Mouse (Mus musculus) midbrain, embryonic 10.5 days (tissue): ENCODE data around the gene Gm648. TPM values are rescaled to one million over a fixed set of nuclear protein-coding genes. Genes with fewer than 3 reads are reported as not detected.
"Not testable (repeated sequence)": the region's sequence is repeated elsewhere in the genome, so short reads cannot be mapped to it uniquely, and the experiment has no call there.

Source experiments
- DNase-seq: peaks from one replicate; pipeline ENCODE4 v3.0.0-alpha.2; 2017; ENCODE audit warnings: low spot score
- H3K27ac ChIP-seq: fragments of 300-500 bp; sonication (generic); replicated peaks from 2 replicates; pipeline ENCODE4 v1.5.1; 2016; ENCODE audit warnings: mild to moderate bottlenecking
- H3K27me3 ChIP-seq: fragments of 300-500 bp; sonication (generic); 2 replicates; pipeline ENCODE4 v1.6.1; 2016; ENCODE audit warnings: low read depth, mild to moderate bottlenecking; ENCODE audit not compliant: poor library complexity, severe bottlenecking
- H3K36me3 ChIP-seq: fragments of 300-500 bp; sonication (generic); 2 replicates; pipeline ENCODE4 v1.6.1; 2016; ENCODE audit warnings: mild to moderate bottlenecking, moderate library complexity
- H3K4me1 ChIP-seq: fragments of 300-500 bp; sonication (generic); 2 replicates; pipeline ENCODE4 v1.6.1; 2016
- H3K4me3 ChIP-seq: fragments of 300-500 bp; sonication (generic); 2 replicates; pipeline ENCODE4 v1.5.1; 2016; ENCODE audit warnings: mild to moderate bottlenecking, moderate library complexity
- H3K9me3 ChIP-seq: fragments of 300-500 bp; sonication (generic); replicated peaks from 2 replicates; pipeline ENCODE4 v1.6.1; 2016; ENCODE audit warnings: mild to moderate bottlenecking
- WGBS: fragments of 180-500 bp; shearing (Covaris S2); methylation state at CpG from one replicate; pipeline ENCODE4 v1.1.7; 2016; 5-methylcytosine and 5-hydroxymethylcytosine counted together
- microRNA-seq: library from miRNA; unstranded; fragments of <30 nt; microRNA quantifications from one replicate; pipeline ENCODE4, GENCODE M21; 2017
- polyA plus RNA-seq: library from polyadenylated mRNA; unstranded; fragments of >200 nt; fragmentation: Nextera tagmentation; extraction: Ambion mirVana; gene quantifications from 2 replicates; pipeline ENCODE4 v1.2.1, GENCODE M21; 2016

Gene Gm648
- not detected in 2 replicates for polyA plus RNA-seq

DNA sequence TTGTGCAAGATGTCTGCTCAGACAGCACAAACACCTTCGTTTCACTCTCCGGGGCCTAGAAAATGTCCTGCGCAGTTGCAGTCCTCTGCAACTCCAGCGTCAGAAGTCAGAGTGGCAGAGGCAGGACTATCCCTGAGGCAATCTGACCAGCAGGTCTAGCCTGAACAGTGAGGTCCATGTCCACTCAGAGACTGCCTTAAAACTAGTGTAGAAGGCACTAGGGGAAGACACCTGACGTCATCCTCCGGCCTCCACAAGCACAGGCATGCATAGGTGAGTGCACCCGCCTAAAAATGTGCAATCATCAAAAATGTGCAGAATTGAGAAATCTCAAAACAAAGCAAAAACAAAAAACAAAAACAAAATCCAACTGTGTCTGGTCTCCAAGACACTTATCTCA lies at the start of gene Gm648:
Gene Gm648, minus strand, starts transcription at position 101 of the 400 bp plus-strand sequence.
- no peak within 1 kb of the TSS for H3K27ac ChIP-seq
- H3K4me1 ChIP-seq = no peaks in the 10 kb centered on the region
- no peak within 1 kb of the TSS for H3K4me3 ChIP-seq
- no peaks in the 10 kb centered on the region for H3K36me3 ChIP-seq
- DNase-seq = no peak
- no peaks in the 10 kb centered on the region for H3K27me3 ChIP-seq
- no peaks in the 10 kb centered on the region for H3K9me3 ChIP-seq
- WGBS = 88% methylated on average over 7 of the region's 7 CpGs

DNA sequence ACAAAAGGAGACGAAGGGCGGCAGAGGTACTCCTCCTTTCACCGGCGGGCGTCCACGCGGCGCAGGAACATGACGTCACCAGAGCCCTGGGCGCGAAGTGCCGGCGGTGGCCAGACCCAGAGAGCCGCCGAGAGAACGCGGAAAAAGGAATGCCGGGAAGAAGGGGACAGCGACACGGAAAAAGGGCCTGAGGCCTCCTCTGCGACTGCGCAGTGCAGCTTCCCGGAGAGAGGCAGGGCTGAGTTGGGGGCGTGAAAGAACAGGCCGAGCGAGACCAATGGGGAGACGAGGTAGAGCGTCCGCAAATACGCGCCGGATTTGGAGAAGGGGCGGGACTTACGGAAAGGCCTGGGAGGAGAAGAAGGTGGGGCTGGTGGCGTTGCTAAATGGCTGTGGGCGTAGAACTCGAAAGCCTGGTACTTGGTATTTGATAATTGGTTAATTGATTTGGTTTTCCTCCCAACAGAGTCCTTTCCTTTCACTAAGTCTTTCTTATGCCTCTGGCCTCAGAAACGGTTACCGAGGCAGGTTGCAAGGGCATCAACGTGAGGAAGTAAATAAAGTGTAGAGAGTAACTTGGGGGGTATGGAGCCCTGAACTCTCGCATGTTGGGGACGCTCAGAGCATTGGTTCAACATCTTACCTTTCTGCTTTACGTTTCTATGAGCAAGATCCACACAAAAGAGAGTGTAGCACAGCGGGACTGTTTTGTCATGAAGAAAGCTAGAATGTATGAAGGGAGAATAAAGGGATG lies 48.7 kb upstream of the Gm648 start, which contains the start of gene Mmgt1:
Gene Mmgt1, minus strand, starts transcription at position 183 of the 754 bp plus-strand sequence.
- Histone ChIP-seq H3K9me3 (0 out of 2 replicates have a peak, but pooled peaks cover 3% of the 10 kb centered on the region), H3K27me3 (no peaks in the 10 kb centered on the region), H3K36me3 (peaks cover 9% of the 10 kb centered on the region), H3K4me1 (peaks cover 12% of the 10 kb centered on the region), H3K27ac (peak within 1 kb of the TSS; percentile 90), H3K4me3 (peak within 1 kb of the TSS; percentile 76)
- peak; percentile 92 for DNase-seq
- WGBS = 16% methylated on average over 44 of the region's 44 CpGs

DNA sequence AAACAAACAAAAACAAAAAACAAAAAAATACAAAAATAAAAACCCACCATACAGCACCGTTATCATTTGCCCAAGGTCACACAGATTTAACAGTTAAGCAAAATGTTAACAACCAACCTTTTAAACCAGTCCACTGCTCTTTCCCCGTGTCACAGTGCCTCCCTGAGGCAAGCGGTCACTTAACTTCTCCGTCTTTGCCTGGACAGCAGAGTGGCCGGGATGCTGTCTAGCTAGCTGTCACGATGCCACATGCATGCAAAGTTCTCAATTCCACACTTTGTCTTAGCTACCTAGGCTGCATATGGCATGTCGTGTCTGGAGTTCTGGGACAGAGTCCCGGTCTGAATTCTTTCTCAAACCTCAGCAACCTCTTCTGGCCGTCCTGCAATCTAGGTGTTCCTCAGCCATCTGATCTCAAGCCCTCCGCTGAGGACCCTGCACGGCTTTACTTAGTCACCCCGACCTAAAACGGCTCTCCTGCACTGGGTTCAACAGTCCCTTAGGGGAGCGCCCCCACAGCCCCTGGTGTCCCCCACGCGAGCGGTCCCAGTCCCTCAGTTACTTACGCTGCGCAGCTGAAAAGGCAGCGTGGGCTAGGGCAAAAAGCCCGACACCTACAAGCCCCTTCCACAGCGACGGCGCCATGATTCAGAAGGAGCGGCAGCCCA lies 47.9 kb upstream of the Gm648 start:
- DNase-seq = no peak
- Histone ChIP-seq H3K27me3 (no peaks in the 10 kb centered on the region), H3K27ac (peak overlapping the region; percentile 90), H3K4me1 (peaks cover 12% of the 10 kb centered on the region), H3K36me3 (peaks cover 9% of the 10 kb centered on the region), H3K4me3 (peak overlapping the region; percentile 76), H3K9me3 (0 out of 2 replicates have a peak, but pooled peaks cover 3% of the 10 kb centered on the region)
- WGBS = 22% methylated on average over 25 of the region's 25 CpGs

DNA sequence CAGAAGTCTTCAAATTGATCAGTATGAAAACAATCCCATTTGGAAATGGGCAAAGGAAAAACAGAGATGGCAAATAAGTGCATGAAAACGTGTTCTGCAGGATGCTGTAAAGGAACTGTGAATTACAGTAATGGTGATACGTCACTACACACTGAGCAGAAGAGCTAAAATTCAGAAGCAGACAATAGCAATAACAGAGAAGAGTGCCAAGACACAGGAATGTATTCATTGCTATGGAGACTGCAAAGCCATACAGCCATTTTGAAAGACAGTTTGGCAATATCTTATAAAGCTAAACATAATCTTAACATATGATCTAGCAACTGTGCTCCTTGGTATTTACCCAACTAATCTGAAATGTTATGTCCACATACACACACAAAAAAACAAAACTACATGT lies 28.8 kb upstream of the Gm648 start:
- Histone ChIP-seq H3K4me3 (no peak overlapping the region), H3K27me3 (no peaks in the 10 kb centered on the region), H3K36me3 (no peaks in the 10 kb centered on the region), H3K9me3 (no peaks in the 10 kb centered on the region), H3K27ac (no peak overlapping the region), H3K4me1 (no peaks in the 10 kb centered on the region)
- no peak for DNase-seq
- WGBS = 79% methylated on average over 2 of the region's 2 CpGs

DNA sequence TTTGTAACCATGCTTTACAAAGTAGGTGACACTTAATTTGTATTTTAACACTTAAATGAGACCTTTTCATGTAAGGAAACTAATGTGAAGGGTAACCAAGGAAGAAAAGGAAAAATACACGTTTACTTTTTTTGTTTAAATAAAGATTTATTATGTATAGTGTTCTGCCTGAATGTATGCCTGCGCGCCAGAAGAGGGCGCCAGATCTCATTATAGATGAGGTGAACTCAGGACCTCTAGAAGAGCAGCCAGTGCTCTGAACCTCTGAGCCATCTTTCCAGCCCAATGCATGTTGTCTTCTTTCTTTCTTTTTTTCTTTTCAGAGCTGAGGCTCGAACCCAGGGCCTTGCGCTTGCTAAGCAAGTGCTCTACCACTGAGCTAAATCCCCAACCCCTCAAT lies 23.1 kb upstream of the Gm648 start:
- no peak overlapping the region for H3K27ac ChIP-seq
- no peaks in the 10 kb centered on the region for H3K27me3 ChIP-seq
- H3K36me3 ChIP-seq = no peaks in the 10 kb centered on the region
- no peaks in the 10 kb centered on the region for H3K4me1 ChIP-seq
- no peaks in the 10 kb centered on the region for H3K9me3 ChIP-seq
- WGBS = 15% methylated on average over 6 of the region's 6 CpGs
- H3K4me3 ChIP-seq = no peak overlapping the region
- no peak for DNase-seq

DNA sequence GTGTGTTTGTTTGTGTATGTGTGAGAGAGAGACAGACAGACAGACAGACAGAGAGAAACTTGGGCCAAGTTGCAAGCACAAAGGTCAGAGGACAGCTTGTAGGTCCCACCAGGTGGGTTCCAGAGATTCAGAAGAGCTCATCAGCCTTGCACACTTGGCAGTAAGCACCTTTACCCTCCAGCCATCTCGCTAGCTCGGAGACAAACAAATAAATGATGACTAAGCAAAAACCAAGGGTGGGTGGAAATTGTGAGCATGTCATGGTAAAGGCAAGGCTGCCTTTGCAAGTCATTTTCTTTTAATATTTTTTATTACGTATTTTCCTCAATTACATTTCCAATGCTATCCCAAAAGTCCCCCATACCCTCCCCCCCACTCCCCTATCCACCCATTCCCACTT lies 4.2 kb upstream of the Gm648 start:
- DNase-seq = no peak
- no peaks in the 10 kb centered on the region for H3K4me1 ChIP-seq
- H3K27ac ChIP-seq = no peak overlapping the region
- H3K9me3 ChIP-seq = no peaks in the 10 kb centered on the region
- H3K27me3 ChIP-seq = no peaks in the 10 kb centered on the region
- no peak overlapping the region for H3K4me3 ChIP-seq
- WGBS = 76% methylated on average over 3 of the region's 3 CpGs
- H3K36me3 ChIP-seq = no peaks in the 10 kb centered on the region

DNA sequence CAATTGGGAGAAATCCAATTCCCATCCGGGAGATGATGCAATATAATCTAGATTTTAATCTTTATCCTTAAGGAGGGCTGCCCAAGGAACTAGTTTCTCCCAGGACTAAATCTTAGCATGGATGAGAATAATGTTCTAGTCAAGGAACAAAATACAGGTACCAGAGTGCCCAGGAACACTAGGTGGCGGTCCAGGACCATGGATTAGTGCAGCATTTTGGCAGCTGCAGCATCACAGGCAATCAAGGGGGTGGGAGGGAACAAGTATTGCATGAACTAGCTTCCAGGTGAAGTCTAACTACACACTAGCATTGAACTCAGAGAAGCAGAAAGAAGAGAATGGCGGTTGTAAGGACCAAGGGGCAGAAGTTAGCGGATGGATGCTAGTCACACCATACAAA lies 12.2 kb downstream of the Gm648 start:
- H3K36me3 ChIP-seq = no peaks in the 10 kb centered on the region
- peak; percentile 25 for DNase-seq
- H3K27ac ChIP-seq = no peak overlapping the region
- H3K27me3 ChIP-seq = no peaks in the 10 kb centered on the region
- WGBS = 60% methylated on average over 4 of the region's 4 CpGs
- no peaks in the 10 kb centered on the region for H3K9me3 ChIP-seq
- H3K4me3 ChIP-seq = no peak overlapping the region
- no peaks in the 10 kb centered on the region for H3K4me1 ChIP-seq

DNA sequence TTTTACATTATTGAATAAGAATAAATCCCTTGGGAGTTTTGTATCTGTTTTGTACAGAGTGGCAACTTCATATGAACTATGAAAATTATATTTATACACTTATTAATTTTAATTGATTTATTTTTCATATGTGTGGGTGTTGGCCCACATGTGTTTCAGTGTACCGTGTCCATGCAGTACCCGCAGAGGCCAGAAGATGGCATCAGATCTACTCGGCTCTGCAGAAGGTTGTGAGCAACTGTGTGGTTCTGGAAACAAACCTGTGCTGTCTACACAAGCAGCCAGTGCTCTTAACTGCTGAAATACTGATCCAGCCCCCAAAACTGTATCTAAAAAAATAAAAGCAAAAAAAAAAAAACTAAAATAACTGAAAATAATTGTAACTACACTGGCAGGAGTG lies 18.1 kb downstream of the Gm648 start:
- Histone ChIP-seq H3K27ac (no peak overlapping the region), H3K4me3 (no peak overlapping the region), H3K4me1 (no peaks in the 10 kb centered on the region), H3K36me3 (no peaks in the 10 kb centered on the region), H3K27me3 (no peaks in the 10 kb centered on the region), H3K9me3 (no peaks in the 10 kb centered on the region)
- WGBS = 7% methylated on average over 3 of the region's 3 CpGs
- peak; percentile 47 for DNase-seq

DNA sequence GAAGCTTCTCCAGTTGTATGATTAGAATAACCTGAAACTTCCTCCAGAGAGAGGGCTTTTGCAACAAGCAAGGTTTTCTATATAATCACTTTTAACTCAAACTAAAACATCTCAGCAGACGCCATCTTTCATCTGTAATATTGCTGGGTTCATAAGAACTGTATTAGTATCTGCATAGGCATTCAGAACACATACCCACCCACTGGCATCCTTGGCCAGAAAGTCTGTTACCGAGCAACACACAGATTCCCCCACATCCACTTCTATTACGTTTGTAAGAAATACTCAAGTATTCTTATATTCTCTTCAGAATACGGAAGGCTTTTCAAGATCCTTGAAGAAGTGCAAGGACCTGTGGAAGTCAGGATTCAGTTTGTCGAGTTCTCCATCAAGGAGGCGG lies 25.0 kb downstream of the Gm648 start, which contains the start of gene Gm10477:
Gene Gm10477, plus strand, starts transcription at position 301 of the 400 bp plus-strand sequence.
- DNase-seq, H3K27ac ChIP-seq, H3K36me3 ChIP-seq, H3K27me3 ChIP-seq, H3K4me1 ChIP-seq, H3K9me3 ChIP-seq, H3K4me3 ChIP-seq: not testable (repeated sequence)
- 92% methylated on average over 6 of the region's 6 CpGs for WGBS

DNA sequence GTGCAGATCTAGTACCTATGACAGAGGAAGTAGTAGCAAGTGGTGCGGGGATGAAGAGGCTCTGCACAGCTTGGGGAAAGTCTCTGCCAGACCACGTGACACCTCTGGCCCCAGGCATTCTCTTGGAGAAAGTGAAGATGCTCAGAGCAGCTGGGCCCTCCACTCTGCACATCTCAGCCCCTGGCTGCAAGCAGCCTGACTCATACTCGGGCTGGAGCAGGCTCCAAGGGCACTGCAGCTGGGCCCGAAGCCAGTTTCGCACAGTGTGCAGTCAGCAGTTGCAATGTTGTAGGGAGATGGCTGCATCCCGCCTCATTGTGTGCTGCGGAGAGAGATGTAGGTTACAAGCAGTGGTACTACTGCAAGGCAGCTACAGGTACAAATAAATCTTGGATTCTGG lies 52.2 kb downstream of the Gm648 start:
- Histone ChIP-seq H3K4me3 (no peak overlapping the region), H3K27ac (no peak overlapping the region), H3K9me3 (no peaks in the 10 kb centered on the region), H3K4me1 (no peaks in the 10 kb centered on the region), H3K36me3 (peaks cover 26% of the 10 kb centered on the region), H3K27me3 (no peaks in the 10 kb centered on the region)
- no peak for DNase-seq
- WGBS = 84% methylated on average over 7 of the region's 7 CpGs

Small RNA genes within 50 kb of the gene (microRNA-seq; reads per million reads assigned to microRNA genes)
- not detected for gene Mir5116

Other genes starting within 250 kb of the Gm648 start
- 6.5 and 7.4 TPM in 2 replicates for gene Zfp449, start 203.2 kb downstream of the Gm648 start, polyA plus RNA-seq
- gene Smim10l2a, start 175.0 kb downstream of the Gm648 start, polyA plus RNA-seq = 3.3 and 4.4 TPM in 2 replicates
- gene Gm2174, start 101.6 kb downstream of the Gm648 start, polyA plus RNA-seq = 1.4 and 1.7 TPM in 2 replicates
- 23.6 and 26.3 TPM in 2 replicates for gene Ints6l, start 94.7 kb downstream of the Gm648 start, polyA plus RNA-seq
- not detected in 2 replicates for gene Gm10477, start 24.9 kb downstream of the Gm648 start, polyA plus RNA-seq
- 43.2 and 45.5 TPM in 2 replicates for gene Mmgt1, start 48.5 kb upstream of the Gm648 start, polyA plus RNA-seq
- 12.9 and 17.5 TPM in 2 replicates for gene Slc9a6, start 60.2 kb upstream of the Gm648 start, polyA plus RNA-seq
- gene Fhl1, start 182.2 kb upstream of the Gm648 start, polyA plus RNA-seq = 83.1 and 106 TPM in 2 replicates